Mouse (Mus musculus) embryonic fibroblast, embryonic 13.5 days (primary cell): ENCODE measurements around the gene Abhd18. TPM values are rescaled to one million over a fixed set of nuclear protein-coding genes. Genes with fewer than 3 reads are reported as not detected.
A peak's percentile ranks its signal among the peaks of the same experiment; 100 is the strongest.
"Not testable (repeated sequence)": the region's sequence is repeated elsewhere in the genome, so short reads cannot be mapped to it uniquely, and the experiment has no call there.

Source experiments
- H3K27ac ChIP-seq: 2 replicates; pipeline ENCODE4 v1.5.1; 2012; ENCODE audit warnings: low read length, control low read depth, inconsistent platforms; ENCODE audit not compliant: insufficient read depth
- H3K4me1 ChIP-seq: 2 replicates; pipeline ENCODE4 v1.6.1; 2011; ENCODE audit warnings: low read length; ENCODE audit not compliant: control insufficient read depth, insufficient read depth
- H3K4me3 ChIP-seq: 2 replicates; pipeline ENCODE4 v1.5.1; 2011; ENCODE audit warnings: mild to moderate bottlenecking, control low read depth, low read length; ENCODE audit not compliant: insufficient read depth
- CTCF ChIP-seq: IDR thresholded peaks from 2 replicates; pipeline ENCODE4 v1.5.1; 2011; ENCODE audit warnings: mild to moderate bottlenecking, control low read depth, low read length, moderate library complexity, borderline replicate concordance; ENCODE audit not compliant: insufficient read depth
- POLR2A ChIP-seq: IDR thresholded peaks from 2 replicates; pipeline ENCODE4 v1.6.1; 2011; ENCODE audit warnings: low read depth, mild to moderate bottlenecking, control low read depth, low read length, moderate library complexity
- polyA plus RNA-seq: library from polyadenylated mRNA; stranded (reverse); fragments of >200 nt; gene quantifications from 2 replicates; pipeline ENCODE4 v1.2.4, GENCODE M21; 2011; ENCODE audit warnings: low read depth; ENCODE audit not compliant: missing spikeins, insufficient read length

Gene Abhd18
- polyA plus RNA-seq, 1 experiment: 4.4 TPM

GRCm38 (mm10) chr3:40847018-40847417 lies 248 bp downstream of the Abhd18 start:
- not testable (repeated sequence) for H3K27ac ChIP-seq, H3K4me1 ChIP-seq
- peak overlapping the region; percentile 58 for H3K4me3 ChIP-seq
- TF ChIP-seq CTCF: peak; percentile 64; the same call in 1 of the 2 replicates

- not testable (repeated sequence) for H3K27ac ChIP-seq, H3K4me1 ChIP-seq, H3K4me3 ChIP-seq
Measured at GRCm38 (mm10) chr3:40847936-40848335, 1.2 kb downstream of the Abhd18 start.

DNA sequence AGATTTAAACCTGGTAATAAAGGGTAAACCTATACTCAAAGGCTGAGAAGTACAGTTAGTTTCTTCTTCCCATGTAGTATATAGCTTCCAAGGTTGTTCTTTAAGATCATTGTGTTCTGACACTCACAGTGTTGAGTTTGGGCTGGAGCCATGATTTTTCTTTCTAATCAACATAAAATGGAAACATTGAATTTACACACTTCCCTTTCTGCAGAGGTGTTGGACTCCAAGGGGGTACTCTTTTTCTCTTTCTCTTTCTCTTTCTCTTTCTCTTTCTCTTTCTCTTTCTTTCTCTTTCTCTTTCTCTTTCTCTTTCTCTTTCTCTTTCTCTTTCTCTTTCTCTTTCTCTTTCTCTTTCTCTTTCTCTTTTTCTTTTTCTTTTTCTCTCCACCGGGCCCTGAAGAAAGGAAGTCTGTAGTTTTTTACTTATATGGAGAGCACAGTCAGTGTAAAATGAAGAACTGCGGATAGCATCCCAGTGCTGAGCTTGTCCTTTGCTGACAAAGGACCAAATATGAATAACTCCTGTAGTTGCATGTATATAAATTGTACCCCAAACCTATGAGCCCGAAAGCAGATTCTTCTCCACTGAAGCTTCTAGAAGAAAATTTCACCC lies 6.5 kb downstream of the Abhd18 start:
- not testable (repeated sequence) for H3K4me1 ChIP-seq, H3K27ac ChIP-seq, H3K4me3 ChIP-seq

- TF ChIP-seq CTCF: peak; percentile 38; the same call in 1 of the 2 replicates
- H3K27ac ChIP-seq: peak overlapping the region; percentile 30; the same call in 1 of the 2 replicates
Measured at GRCm38 (mm10) chr3:40893816-40894258, 47.1 kb downstream of the Abhd18 start.

DNA sequence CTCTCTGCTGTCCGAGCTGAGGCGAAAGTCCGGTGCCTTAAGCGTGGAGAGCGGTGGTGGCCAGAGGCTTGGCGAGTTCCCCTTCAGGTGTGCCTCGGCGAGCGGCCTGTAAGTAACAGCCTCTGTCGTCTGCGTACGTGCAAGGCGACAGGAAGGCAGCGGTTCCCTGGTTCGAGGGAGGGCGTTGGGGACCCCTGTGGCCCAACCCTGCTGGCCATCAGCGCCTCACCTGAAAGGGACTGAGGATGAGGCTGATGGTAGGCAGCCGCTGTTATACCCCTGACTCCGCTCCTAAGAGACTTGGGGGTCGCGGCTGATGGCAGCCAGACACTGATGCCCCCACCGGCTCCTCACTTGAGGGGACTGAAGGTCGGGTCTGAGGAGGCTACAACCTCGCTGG lies 47.6 kb downstream of the Abhd18 start:
- H3K4me3 ChIP-seq: peak overlapping the region; percentile 79
- not testable (repeated sequence) for H3K27ac ChIP-seq, H3K4me1 ChIP-seq

More at GRCm38 (mm10) chr3:40893816-40894258, 47.1 kb downstream of the Abhd18 start:
- H3K4me3 ChIP-seq: peak overlapping the region; percentile 69
- H3K4me1 ChIP-seq: not testable (repeated sequence)

GRCm38 (mm10) chr3:40902443-40902842 lies 55.7 kb downstream of the Abhd18 start, which contains the start of gene 1700034I23Rik:
1700034I23Rik (minus strand) TSS chr3:40902543.
- not testable (repeated sequence) for H3K4me3 ChIP-seq, H3K4me1 ChIP-seq, H3K27ac ChIP-seq

DNA sequence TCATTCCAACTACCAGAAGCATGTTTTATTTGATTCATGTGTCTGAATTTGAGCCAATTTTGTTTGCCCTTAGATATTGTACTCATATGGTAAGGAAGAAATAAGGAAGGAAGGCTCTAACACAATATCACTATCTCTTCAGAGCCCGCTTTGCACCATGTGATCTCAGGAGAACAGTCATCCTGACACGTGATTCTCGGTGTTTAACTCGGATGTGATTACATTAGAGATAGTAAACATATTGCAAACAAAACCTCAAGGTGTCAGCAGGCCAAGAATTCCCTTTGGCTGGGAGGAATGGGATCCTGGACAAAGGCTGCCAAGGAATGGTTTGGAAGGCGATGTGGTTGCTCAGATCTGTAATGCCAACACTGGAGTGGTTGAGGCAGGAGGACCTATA lies 91.4 kb downstream of the Abhd18 start:
- H3K4me1 ChIP-seq: no peaks in the 10 kb centered on the region
- H3K27ac ChIP-seq: no peak overlapping the region
- TF ChIP-seq POLR2A (no peak), CTCF (no peak)
- H3K4me3 ChIP-seq: no peak overlapping the region

DNA sequence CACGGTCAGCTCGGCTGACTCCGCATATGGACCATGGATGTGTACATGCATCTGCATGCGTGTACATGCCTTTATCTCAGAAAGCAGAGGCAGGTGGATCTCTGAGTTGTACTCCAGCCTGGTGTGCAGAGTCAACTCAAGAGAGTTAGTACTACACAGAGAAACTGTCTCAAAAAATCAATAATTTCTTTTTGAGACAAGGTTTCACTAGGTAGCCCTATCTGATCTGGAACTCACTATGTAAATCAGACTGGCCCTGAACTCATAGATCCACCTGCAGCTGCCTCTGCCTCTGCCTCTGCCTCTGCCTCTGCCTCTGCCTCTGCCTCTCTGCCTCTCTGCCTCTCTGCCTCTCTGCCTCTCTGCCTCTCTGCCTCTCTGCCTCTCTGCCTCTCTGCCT lies 91.8 kb downstream of the Abhd18 start:
- no peak overlapping the region for H3K27ac ChIP-seq
- TF ChIP-seq POLR2A: no peak
- TF ChIP-seq CTCF: no peak
- H3K4me3 ChIP-seq: no peak overlapping the region
- H3K4me1 ChIP-seq: no peaks in the 10 kb centered on the region

DNA sequence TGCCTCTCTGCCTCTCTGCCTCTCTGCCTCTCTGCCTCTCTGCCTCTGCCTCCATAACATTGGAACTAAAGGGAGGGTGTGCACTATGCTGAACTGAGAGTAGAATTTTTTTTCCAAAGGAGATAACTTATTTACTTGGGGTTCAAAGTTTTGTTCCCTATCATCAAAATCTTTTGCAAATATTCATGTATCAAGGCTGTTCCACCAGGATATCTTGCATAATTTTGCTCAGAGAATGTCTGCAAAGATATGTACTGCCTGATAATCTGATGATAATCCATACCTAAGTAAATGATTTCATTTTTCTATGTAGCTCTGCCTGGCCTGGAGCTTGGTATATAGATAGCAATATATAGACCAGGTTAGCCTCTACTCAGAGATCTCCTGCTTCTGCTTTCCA lies 92.2 kb downstream of the Abhd18 start:
- Histone ChIP-seq H3K27ac (no peak overlapping the region), H3K4me3 (no peak overlapping the region), H3K4me1 (no peaks in the 10 kb centered on the region)
- TF ChIP-seq POLR2A (no peak), CTCF (no peak)

DNA sequence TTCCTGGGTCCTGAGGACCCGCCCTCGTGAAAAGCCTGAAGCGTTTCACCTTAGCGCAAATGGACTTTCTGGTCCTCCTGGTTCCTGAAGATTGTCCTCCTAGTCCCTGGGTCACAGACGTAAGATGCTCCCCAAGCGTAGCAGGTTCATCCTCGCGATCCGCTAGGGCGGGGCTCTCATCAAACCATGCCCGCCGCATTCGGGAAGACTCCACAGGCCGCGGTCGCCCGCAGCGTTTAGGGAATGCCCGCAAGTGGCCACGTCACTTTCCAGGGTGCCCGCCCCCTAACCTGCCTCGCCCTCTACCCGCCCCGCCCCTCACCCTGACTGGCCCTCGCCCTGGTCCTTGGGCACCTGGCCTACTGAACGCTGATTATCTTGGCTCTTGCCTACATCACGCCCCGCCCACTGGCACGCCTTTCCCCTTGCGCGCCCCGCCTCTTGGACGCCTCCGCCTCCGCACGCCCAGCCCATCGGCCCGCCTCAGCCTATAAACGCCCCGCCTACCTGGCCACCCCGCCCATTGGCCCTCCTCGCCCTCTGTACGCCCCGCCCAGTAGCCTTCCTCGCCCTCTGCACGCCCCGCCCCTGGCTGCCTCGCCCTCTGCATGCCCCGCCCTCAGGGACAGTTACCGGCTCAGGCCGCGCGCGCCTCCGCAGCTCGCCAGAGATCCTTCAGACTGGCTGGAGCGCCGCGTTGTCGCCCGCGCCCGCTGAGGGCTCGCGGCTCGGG lies 102.6 kb downstream of the Abhd18 start, which contains the start of gene Larp1b:
Gene Larp1b, plus strand, starts transcription at position 659 of the 733 bp plus-strand sequence.
- TF ChIP-seq POLR2A: peak; percentile 85
- no peak for TF ChIP-seq CTCF
- H3K4me1 ChIP-seq: 0 out of 2 replicates have a peak, but pooled peaks cover 3% of the 10 kb centered on the region
- peak within 1 kb of the TSS; percentile 90 for H3K4me3 ChIP-seq
- H3K27ac ChIP-seq: no peak within 1 kb of the TSS
